Mouse (Mus musculus): ENCODE data around the gene Fam222a. TPM values are rescaled to one million over a fixed set of nuclear protein-coding genes. Genes with fewer than 3 reads are reported as not detected.

The Fam222a gene
- polyA plus RNA-seq, 1 experiment from 2014 or later = 4.5 TPM

GRCm38 (mm10) chr5:114651449-114651848 lies 83.6 kb downstream of the Fam222a start:
- Histone ChIP-seq H3K9ac (ENCODE audit: low read length) (no peak overlapping the region), H3K27me3 (replicated peaks; ENCODE audit: control insufficient read depth, insufficient read depth, low read length) (0 out of 2 replicates have a peak, but pooled peaks cover 14% of the 10 kb centered on the region), H3K4me1 (ENCODE audit: control insufficient read depth, insufficient read depth, low read length) (peaks cover 6% of the 10 kb centered on the region; the same call in 1 of the 2 replicates), H3K9me3 (replicated peaks; ENCODE audit: control insufficient read depth, low read length) (no peaks in the 10 kb centered on the region), H3K36me3 (ENCODE audit: control insufficient read depth, insufficient read depth, low read length) (no peaks in the 10 kb centered on the region), H3K4me3 (ENCODE audit: low read depth, low read length) (no peak overlapping the region), H3K4me2 (ENCODE audit: low read length) (no peak overlapping the region), H3K27ac (ENCODE audit: low read depth, low read length) (no peak overlapping the region)
- 28% methylated on average over 3 of the region's 3 CpGs for WGBS
- no peak for DNase-seq (ENCODE audit: low spot score)
- ATAC-seq = no peak

- Histone ChIP-seq H3K9me3 (replicated peaks; ENCODE audit: control insufficient read depth, low read length) (no peaks in the 10 kb centered on the region), H3K4me2 (ENCODE audit: low read length) (no peak overlapping the region), H3K4me1 (ENCODE audit: control insufficient read depth, insufficient read depth, low read length) (peaks cover 5% of the 10 kb centered on the region; the same call in 1 of the 2 replicates), H3K4me3 (ENCODE audit: low read depth, low read length) (no peak overlapping the region), H3K36me3 (ENCODE audit: control insufficient read depth, insufficient read depth, low read length) (no peaks in the 10 kb centered on the region), H3K27ac (ENCODE audit: low read depth, low read length) (no peak overlapping the region), H3K27me3 (replicated peaks; ENCODE audit: control insufficient read depth, insufficient read depth, low read length) (peaks cover 32% of the 10 kb centered on the region), H3K9ac (ENCODE audit: low read length) (no peak overlapping the region)
- ATAC-seq = no peak
- WGBS = 78% methylated on average over 11 of the region's 15 CpGs
- no peak for DNase-seq (ENCODE audit: low spot score)
Observed at GRCm38 (mm10) chr5:114653656-114654437, 86.0 kb downstream of the Fam222a start.

- Histone ChIP-seq H3K4me1 (ENCODE audit: control insufficient read depth, insufficient read depth, low read length) (peaks cover 5% of the 10 kb centered on the region; the same call in 1 of the 2 replicates), H3K4me3 (ENCODE audit: low read depth, low read length) (no peak overlapping the region), H3K4me2 (ENCODE audit: low read length) (no peak overlapping the region), H3K9me3 (replicated peaks; ENCODE audit: control insufficient read depth, low read length) (no peaks in the 10 kb centered on the region), H3K9ac (ENCODE audit: low read length) (no peak overlapping the region), H3K36me3 (ENCODE audit: control insufficient read depth, insufficient read depth, low read length) (no peaks in the 10 kb centered on the region), H3K27me3 (replicated peaks; ENCODE audit: control insufficient read depth, insufficient read depth, low read length) (peaks cover 39% of the 10 kb centered on the region), H3K27ac (ENCODE audit: low read depth, low read length) (no peak overlapping the region)
- no peak for DNase-seq (ENCODE audit: low spot score)
- WGBS = 90% methylated on average over 5 of the region's 5 CpGs
- ATAC-seq = no peak
Observed at GRCm38 (mm10) chr5:114655721-114656120, 87.9 kb downstream of the Fam222a start.

GRCm38 (mm10) chr5:114656305-114656704 lies 88.5 kb downstream of the Fam222a start:
- 78% methylated on average over 7 of the region's 7 CpGs for WGBS
- no peak overlapping the region for H3K27ac ChIP-seq (ENCODE audit: low read depth, low read length)
- no peaks in the 10 kb centered on the region for H3K9me3 ChIP-seq (replicated peaks; ENCODE audit: control insufficient read depth, low read length)
- no peak overlapping the region for H3K4me2 ChIP-seq (ENCODE audit: low read length)
- H3K27me3 ChIP-seq (replicated peaks; ENCODE audit: control insufficient read depth, insufficient read depth, low read length) = peaks cover 39% of the 10 kb centered on the region
- ATAC-seq (no peak), DNase-seq (ENCODE audit: low spot score) (no peak)
- no peaks in the 10 kb centered on the region for H3K36me3 ChIP-seq (ENCODE audit: control insufficient read depth, insufficient read depth, low read length)
- H3K4me3 ChIP-seq (ENCODE audit: low read depth, low read length) = no peak overlapping the region
- no peak overlapping the region for H3K9ac ChIP-seq (ENCODE audit: low read length)
- H3K4me1 ChIP-seq (ENCODE audit: control insufficient read depth, insufficient read depth, low read length) = peaks cover 5% of the 10 kb centered on the region; the same call in 1 of the 2 replicates

- DNase-seq (ENCODE audit: low spot score) = no peak
- WGBS = 20% methylated on average over 10 of the region's 10 CpGs
- H3K4me1 ChIP-seq (ENCODE audit: control insufficient read depth, insufficient read depth, low read length) = peaks cover 5% of the 10 kb centered on the region; the same call in 1 of the 2 replicates
- ATAC-seq = no peak
- H3K4me3 ChIP-seq (ENCODE audit: low read depth, low read length) = no peak overlapping the region
- H3K9ac ChIP-seq (ENCODE audit: low read length) = no peak overlapping the region
- no peaks in the 10 kb centered on the region for H3K9me3 ChIP-seq (replicated peaks; ENCODE audit: control insufficient read depth, low read length)
- H3K4me2 ChIP-seq (ENCODE audit: low read length) = no peak overlapping the region
- H3K27ac ChIP-seq (ENCODE audit: low read depth, low read length) = no peak overlapping the region
- no peaks in the 10 kb centered on the region for H3K36me3 ChIP-seq (ENCODE audit: control insufficient read depth, insufficient read depth, low read length)
- H3K27me3 ChIP-seq (replicated peaks; ENCODE audit: control insufficient read depth, insufficient read depth, low read length) = peaks cover 39% of the 10 kb centered on the region
Observed at GRCm38 (mm10) chr5:114657426-114657825, 89.6 kb downstream of the Fam222a start.

GRCm38 (mm10) chr5:114658255-114658654 lies 90.4 kb downstream of the Fam222a start, which contains the start of gene Trpv4:
Gene Trpv4 (minus strand): TSS chr5:114658421.
- Histone ChIP-seq H3K4me2 (ENCODE audit: low read length) (peak within 1 kb of the TSS; percentile 67), H3K4me3 (ENCODE audit: low read depth, low read length) (peak within 1 kb of the TSS; percentile 33), H3K27me3 (replicated peaks; ENCODE audit: control insufficient read depth, insufficient read depth, low read length) (peaks cover 39% of the 10 kb centered on the region), H3K36me3 (ENCODE audit: control insufficient read depth, insufficient read depth, low read length) (no peaks in the 10 kb centered on the region), H3K4me1 (ENCODE audit: control insufficient read depth, insufficient read depth, low read length) (peaks cover 5% of the 10 kb centered on the region; the same call in 1 of the 2 replicates), H3K9me3 (replicated peaks; ENCODE audit: control insufficient read depth, low read length) (no peaks in the 10 kb centered on the region), H3K9ac (ENCODE audit: low read length) (peak within 1 kb of the TSS; percentile 51), H3K27ac (ENCODE audit: low read depth, low read length) (no peak within 1 kb of the TSS)
- ATAC-seq = peak; percentile 34; the same call in 1 of the 2 replicates
- no peak for DNase-seq (ENCODE audit: low spot score)
- 2% methylated on average over 30 of the region's 47 CpGs for WGBS

- Histone ChIP-seq H3K27ac (ENCODE audit: low read depth, low read length) (no peak overlapping the region), H3K9me3 (replicated peaks; ENCODE audit: control insufficient read depth, low read length) (no peaks in the 10 kb centered on the region), H3K4me2 (ENCODE audit: low read length) (no peak overlapping the region), H3K4me3 (ENCODE audit: low read depth, low read length) (no peak overlapping the region), H3K4me1 (ENCODE audit: control insufficient read depth, insufficient read depth, low read length) (peaks cover 9% of the 10 kb centered on the region; the same call in 1 of the 2 replicates), H3K27me3 (replicated peaks; ENCODE audit: control insufficient read depth, insufficient read depth, low read length) (peaks cover 36% of the 10 kb centered on the region), H3K9ac (ENCODE audit: low read length) (no peak overlapping the region), H3K36me3 (ENCODE audit: control insufficient read depth, insufficient read depth, low read length) (no peaks in the 10 kb centered on the region)
- WGBS = 85% methylated on average over 6 of the region's 6 CpGs
- no peak for DNase-seq (ENCODE audit: low spot score)
- no peak for ATAC-seq
Observed at GRCm38 (mm10) chr5:114661029-114661428, 93.2 kb downstream of the Fam222a start.

Data from forebrain, embryonic 14.5 days (tissue).